Mouse (Mus musculus): Measurements from ENCODE around the gene Afap1l2.

- no peak for TF ChIP-seq CTCF (IDR thresholded peaks at IDR 0.05; ENCODE audit: extremely low read depth, insufficient read depth, insufficient read length, insufficient replicate concordance)
- no peak for TF ChIP-seq POLR2A (IDR thresholded peaks at IDR 0.05; ENCODE audit: low read depth, low read length)
Observed at GRCm38 (mm10) chr19:56944826-56945225, 63.2 kb downstream of the Afap1l2 start.
